Mouse (Mus musculus) ovary, postnatal 14 days (tissue): ENCODE measurements at regions not wholly inside any gene's neighbourhood (a gene's known extent, or its start where the extent isn't known, plus 50 kb on each side); places are given as distances from the start of the nearest gene placed in this dataset.
"Not testable (repeated sequence)": the region's sequence is repeated elsewhere in the genome, so short reads cannot be mapped to it uniquely, and the experiment has no call there.

ENCODE experiments used
- DNase-seq: peaks from one replicate; pipeline ENCODE4 v3.0.0; 2022; ENCODE audit warnings: low spot score

GRCm38 (mm10) chr17:4024384-4024783, 328.3 kb upstream of the Nox3 start:
- DNase-seq: no peak

GRCm38 (mm10) chr17:4029202-4029601, 333.1 kb upstream of the Nox3 start:
- DNase-seq: no peak

- DNase-seq: no peak
Observed at GRCm38 (mm10) chr17:4034816-4035360, 338.8 kb upstream of the Nox3 start.

- DNase-seq: peak; percentile 6
Observed at GRCm38 (mm10) chr17:4040104-4040664, 344.1 kb upstream of the Nox3 start.

GRCm38 (mm10) chr17:4060186-4060585, 364.1 kb upstream of the Nox3 start:
- not testable (repeated sequence) for DNase-seq

GRCm38 (mm10) chr17:4073381-4073780, 377.3 kb upstream of the Nox3 start:
- DNase-seq: no peak

- DNase-seq: no peak
Observed at GRCm38 (mm10) chr17:4080564-4080963, 384.5 kb upstream of the Nox3 start.

- no peak for DNase-seq
Observed at GRCm38 (mm10) chr17:4094621-4095020, 398.6 kb upstream of the Nox3 start.

GRCm38 (mm10) chr17:4103321-4103720, 407.3 kb upstream of the Nox3 start:
- DNase-seq: no peak

- peak; percentile 14 for DNase-seq
Observed at GRCm38 (mm10) chr17:4109263-4109662, 413.2 kb upstream of the Nox3 start.

GRCm38 (mm10) chr17:4113021-4113420, 417.0 kb upstream of the Nox3 start:
- no peak for DNase-seq

GRCm38 (mm10) chr17:4116476-4116875, 420.4 kb upstream of the Nox3 start:
- no peak for DNase-seq

GRCm38 (mm10) chr17:4133678-4134077, 437.6 kb upstream of the Nox3 start:
- DNase-seq: no peak

GRCm38 (mm10) chr17:4163502-4163901, 467.4 kb upstream of the Nox3 start:
- DNase-seq: no peak

- no peak for DNase-seq
Observed at GRCm38 (mm10) chr17:4173951-4174361, 477.9 kb upstream of the Nox3 start.

GRCm38 (mm10) chr17:4175006-4175405, 478.9 kb upstream of the Nox3 start:
- no peak for DNase-seq

- no peak for DNase-seq
Observed at GRCm38 (mm10) chr17:4176524-4176923, 480.5 kb upstream of the Nox3 start.

- no peak for DNase-seq
Observed at GRCm38 (mm10) chr17:4177485-4178150, 481.6 kb upstream of the Nox3 start.

- no peak for DNase-seq
Observed at GRCm38 (mm10) chr17:4179271-4179670, 483.2 kb upstream of the Nox3 start.

GRCm38 (mm10) chr17:4182106-4182505, 486.0 kb upstream of the Nox3 start:
- no peak for DNase-seq

- no peak for DNase-seq
Observed at GRCm38 (mm10) chr17:4186802-4187201, 490.7 kb upstream of the Nox3 start.

- DNase-seq: no peak
Observed at GRCm38 (mm10) chr17:4187606-4188005, 491.5 kb upstream of the Nox3 start.

GRCm38 (mm10) chr17:4196793-4197448, 500.9 kb upstream of the Nox3 start:
- no peak for DNase-seq
